Mouse (Mus musculus) heart, adult 9 months (tissue): Measurements from ENCODE around the gene Leng1.

ENCODE experiments used
- DNase-seq, 2 experiments: peaks; one replicate each; pipeline ENCODE4 v3.0.0; 2022; ENCODE audit warnings: low spot score in 2 of 2

Leng1 gene

DNA sequence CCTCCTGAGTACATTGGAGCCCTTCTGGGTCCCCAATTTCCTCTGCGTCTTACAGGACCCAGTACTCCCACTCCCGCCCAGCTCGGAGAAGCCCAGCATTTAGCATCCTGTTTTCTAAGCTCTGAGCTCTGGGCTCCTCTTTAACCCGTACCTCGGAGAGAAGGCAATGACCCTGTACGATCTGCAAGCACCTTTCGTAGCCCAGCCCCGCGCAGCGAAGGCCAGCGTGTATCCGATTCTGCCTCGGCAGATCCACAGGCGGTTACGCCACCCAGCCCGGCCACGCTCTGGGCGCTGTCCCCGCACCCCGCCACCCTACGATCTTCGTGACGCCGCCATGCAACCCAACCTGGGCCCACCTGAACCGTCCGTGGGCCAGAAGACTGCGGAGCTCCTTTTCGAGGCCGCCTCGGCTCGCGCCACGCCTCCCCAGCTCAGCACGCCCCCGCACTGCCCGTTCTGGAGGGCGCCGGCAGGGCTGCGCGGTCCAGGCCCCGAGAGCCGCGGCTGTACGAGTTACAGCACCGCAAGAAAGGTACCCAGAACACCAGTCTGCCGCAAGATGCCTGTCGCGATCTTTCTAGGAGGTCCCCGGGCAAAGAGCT is 26.8 kb upstream of the Leng1 start, which contains the start of gene Tsen34:
TSS of gene Tsen34 (plus strand) at position 482 of the 605 bp plus-strand sequence.
- DNase-seq = no peak

DNA sequence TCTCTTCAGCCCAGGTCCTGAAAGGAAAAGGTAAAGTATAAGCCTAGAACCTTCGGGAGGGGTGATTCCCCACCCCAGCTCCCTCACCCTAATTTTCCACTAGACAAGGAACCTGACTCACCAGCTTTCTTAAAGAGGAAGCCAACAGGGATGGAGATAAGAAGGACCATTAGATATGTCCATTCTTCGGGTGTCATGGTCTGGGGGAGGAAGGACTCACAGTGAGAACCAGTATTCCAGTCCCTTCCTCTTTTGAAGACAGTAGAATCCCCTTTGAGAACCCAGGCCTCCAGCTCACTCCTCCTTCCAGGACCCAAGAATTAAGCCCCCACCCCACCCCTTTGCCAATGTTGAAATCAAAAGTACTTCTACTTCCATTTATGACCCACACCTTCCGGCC is 26.3 kb upstream of the Leng1 start:
- DNase-seq = no peak

GRCm38 (mm10) chr7:3685400-3686187 is 20.0 kb upstream of the Leng1 start:
- DNase-seq = no peak

DNA sequence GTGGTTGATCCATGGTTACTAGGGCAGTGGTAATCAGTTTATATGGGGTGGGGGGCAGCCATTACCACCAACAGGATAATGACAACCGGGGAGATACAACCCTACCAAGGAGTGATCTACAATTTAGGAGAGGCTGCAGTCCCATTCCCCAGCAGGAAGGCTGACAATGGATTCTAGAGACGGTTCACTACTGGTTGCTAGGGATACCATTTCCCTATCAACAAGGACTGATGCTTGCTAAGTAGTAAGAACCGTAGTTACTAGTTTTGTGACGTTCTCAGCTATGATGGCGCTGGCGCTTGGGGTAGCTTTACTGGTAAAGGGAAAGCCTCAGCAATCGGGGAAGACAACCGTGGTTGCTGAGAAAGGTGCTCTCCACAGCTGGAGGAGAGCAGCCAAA is 19.1 kb upstream of the Leng1 start:
- no peak for DNase-seq

- no peak for DNase-seq
Measured at GRCm38 (mm10) chr7:3683908-3684550, 18.4 kb upstream of the Leng1 start.

GRCm38 (mm10) chr7:3677342-3677741 is 11.7 kb upstream of the Leng1 start, which contains the start of gene Tmc4:
Gene Tmc4, minus strand, starts transcription at chr7:3677553.
- DNase-seq = no peak

DNA sequence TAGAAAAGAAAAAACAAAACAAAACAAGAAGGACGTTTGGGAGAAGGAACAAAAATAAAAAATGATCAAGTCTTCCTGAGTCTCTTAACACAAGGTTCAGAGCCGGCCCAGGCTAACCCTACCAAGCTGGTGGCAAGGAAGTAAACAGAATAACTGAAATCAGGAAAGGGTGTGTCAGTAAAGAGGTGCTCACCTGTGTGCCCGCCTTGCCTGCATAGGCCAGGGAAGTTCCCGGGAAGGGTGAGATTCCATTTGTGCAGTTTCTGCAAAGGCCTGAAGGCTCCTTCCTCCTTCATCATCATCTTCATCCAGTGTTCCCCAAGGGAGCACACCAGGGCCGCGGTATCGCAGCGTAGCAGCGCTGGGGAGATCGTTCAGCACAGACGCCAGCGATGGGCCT is 10.7 kb upstream of the Leng1 start:
- no peak for DNase-seq

- no peak for DNase-seq
Measured at GRCm38 (mm10) chr7:3675228-3675548, 9.5 kb upstream of the Leng1 start.

DNA sequence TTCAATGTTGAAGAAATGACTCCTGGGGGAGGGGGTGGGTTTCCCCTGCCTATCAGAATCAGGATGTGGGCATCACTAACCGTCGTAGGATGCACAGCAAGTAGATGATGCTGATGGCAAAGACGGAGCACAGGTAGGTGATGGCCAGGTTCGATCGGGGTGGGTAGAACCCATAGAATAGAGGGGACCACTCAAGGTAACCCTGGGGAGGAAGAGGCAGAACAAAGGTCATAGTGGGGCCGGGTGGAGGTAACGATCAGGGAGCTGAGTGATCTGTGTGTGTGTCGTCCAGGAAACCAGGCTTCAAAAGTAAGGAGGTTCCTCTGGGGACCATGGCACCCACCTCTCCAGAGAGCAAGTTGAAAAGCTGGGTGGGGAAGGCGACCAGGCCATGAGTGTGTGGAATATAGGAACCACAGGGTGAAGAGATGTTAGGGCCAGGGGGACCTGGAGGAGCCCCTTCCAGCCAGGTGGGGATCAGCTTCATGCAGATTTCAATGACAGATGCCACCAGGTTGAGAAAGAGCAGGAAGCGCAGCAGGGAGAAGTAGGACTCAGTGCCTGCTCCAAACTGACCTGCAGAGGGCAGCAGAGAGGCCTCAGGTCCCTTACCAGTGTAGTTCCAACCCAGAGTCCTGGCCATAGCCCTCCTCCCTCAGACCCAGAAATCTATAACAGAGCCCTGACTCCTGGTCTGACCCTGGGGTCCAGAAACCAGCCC is 9.0 kb upstream of the Leng1 start:
- DNase-seq = peak; percentile 60 to 70

DNA sequence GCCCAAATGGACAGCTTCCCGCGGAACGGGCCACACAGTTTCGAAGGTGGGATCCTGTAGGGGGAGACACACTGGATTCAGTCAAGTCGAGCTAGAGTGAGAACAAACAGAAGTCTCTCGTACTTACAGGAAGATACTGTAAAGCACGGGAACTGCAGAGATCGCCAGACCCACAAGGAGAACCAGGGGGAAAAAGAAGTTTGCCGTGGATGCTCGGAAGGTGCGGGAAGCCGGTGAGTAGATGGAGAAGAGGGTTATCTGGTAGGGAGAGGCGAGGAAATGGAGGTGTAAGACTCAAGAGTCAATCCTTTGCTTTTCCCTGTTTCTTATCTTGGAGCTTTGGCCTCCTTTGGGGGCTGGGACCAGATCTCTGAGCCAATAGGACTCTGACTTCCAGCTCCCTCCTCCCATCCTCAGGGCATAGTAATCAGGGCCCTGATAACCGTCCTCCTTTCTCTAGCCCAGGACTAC is 1.3 kb upstream of the Leng1 start:
- DNase-seq = no peak

DNA sequence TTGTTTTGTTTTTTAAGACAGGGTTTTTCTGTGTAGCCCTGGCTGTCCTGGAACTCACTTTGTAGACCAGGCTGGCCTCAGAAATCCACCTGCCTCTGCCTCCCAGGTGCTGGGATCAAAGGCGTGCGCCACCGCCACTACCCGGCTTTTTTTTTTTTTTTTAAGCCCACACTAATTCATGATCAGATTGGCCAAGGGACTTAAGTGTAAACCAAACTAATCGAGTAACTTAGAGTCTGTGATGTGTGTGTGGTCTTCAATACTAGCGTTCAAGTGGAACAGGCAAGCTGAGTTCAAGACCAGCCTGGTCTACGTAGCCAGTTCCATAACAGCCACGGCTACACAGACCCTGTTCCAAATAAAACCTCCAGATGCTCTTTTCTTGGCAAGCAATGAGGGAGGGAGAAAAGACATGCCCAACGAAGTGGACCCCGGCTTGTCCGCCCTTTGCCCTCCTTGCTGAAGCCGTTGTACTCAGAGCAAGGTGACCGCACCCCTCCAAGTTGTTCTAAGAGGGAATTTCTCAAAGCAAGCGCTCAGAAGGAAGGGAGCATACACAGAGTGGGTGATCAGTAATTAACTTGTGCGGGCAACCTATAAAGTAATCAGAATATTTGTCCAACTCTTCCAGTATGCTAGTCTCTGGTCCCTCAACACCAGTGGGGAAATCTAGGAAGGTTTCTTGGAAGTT is 971 bp downstream of the Leng1 start:
- peak in 1 of 2 experiments; percentile 30 for DNase-seq

GRCm38 (mm10) chr7:3658578-3658977 is 7.1 kb downstream of the Leng1 start:
- DNase-seq = no peak

- no peak for DNase-seq
Measured at GRCm38 (mm10) chr7:3656966-3657365, 8.7 kb downstream of the Leng1 start.

- no peak for DNase-seq
Measured at GRCm38 (mm10) chr7:3646641-3647040, 19.0 kb downstream of the Leng1 start.

DNA sequence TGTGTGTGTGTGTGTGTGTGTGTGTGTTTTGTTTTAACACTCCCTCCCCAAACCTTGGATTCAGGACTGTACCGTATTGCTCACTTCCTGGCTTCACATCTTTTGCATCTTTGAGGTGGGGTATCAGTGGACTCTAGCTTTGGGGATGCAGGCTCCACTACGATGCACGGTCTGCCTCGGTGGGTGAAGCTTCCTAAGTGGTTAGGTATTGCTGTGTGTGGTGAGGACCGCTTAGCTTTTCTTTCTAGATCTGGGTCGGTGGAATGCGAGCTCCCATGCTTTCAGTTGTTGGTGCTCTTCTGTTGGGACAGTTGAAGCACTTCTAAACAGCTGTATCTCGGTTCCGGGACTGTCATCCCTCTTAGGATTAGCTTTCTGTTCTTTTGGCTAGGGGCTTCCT is 19.5 kb downstream of the Leng1 start:
- DNase-seq = no peak

DNA sequence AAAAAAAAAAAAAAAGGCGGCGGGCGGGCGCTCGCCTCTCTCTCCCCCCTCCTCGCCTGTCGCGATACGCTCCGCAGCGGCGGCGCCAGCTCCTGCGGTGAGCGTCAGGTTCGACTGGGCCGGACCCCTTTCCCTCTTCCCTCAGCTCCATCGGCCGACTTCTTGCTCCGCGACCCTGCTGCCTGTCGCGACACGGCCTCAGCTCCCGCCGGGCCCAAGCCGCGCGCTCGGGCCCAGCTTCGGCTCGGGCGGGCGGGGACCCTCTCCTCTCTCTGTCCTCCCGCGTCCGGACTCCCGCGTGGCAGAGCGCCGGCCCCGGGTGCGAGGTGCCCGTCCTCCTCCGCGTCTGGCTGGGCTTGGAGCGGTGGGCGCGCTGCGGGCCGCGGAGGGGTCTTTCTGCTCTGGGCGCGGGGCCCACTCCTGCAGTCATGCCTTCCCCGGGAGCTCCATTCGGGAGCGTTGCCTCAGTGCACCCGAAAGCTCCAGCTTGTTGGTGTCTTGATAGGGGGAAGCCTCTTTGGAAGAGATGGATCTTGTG is 20.1 kb downstream of the Leng1 start:
- peak in 1 of 2 experiments; percentile 12 for DNase-seq

DNA sequence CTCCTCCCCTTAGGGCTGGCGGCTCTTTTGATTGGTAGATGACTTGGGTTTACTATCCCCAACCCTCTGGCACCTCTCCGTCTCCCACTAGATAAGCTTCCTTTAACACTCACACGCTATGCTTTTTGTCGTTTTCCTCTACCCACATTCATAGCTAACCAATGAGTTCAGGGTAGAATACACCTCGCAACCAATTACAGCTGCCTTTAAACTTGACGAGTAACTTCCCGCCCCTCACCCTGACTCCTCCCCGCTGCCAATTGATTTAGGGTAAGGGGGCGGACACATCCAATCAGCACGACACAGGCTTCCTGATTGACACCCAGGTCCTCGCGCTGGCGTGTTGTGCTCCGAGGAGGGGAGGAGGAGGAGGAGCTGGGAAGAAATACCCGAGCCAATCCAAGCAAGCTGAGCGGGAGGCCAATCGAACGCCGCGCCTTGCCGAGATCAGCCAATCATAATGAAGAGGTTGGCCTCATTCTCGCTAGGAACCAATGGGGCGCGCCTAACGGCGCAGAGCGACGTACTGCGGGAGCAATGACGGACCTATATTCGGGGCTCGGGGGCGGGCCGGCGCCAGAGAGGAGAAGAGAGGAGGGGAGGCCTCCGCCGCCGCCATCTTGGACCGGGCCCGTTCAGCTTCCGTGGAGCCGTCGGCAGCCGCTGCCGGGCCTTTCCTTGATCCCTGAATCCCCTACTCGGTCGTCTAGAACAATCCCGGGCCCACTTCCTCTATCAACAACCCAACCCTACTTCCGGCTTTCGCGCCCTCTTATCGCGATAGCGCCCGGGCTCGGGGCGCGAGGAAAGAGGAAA is 20.8 kb downstream of the Leng1 start, which contains the start of gene Cnot3:
TSS of gene Cnot3 (plus strand) at position 597 of the 816 bp plus-strand sequence.
- DNase-seq = peak; percentile 100

DNA sequence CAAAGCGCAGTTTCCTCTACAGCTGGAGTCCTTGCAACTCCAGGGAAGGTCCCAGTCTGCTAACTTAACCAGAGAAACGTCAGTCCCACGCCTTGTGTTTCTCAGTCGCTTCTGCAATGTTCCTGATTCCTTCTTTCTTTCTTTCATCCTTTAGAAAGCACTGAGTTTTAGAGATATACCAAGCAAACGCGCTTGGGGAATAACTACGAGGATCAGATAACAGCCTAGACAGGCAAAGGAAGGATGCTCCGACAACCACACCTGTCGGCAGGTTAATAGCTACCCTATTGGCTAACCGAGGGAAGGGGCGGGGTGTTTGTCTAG is 21.3 kb downstream of the Leng1 start:
- DNase-seq = no peak

DNA sequence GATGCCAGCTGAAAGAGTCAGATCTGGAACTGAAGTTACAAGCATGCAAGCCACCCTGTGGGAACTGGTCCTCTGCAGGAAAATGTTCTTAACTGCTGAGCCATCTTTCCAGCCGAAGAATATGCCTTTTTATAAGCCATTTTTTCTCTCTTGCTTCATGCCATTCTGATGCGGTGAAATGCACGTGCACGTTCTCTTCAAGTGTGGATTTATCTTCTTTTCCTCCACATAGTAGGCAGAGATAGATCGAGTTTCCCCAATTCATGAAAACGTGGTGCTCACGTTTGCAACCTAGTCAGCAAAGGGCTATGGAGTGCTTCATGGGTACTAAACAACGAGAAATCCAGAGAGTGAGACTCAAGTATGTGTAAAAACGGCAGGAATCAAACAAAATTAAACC is 21.8 kb downstream of the Leng1 start:
- DNase-seq = no peak

GRCm38 (mm10) chr7:3643412-3643811 is 22.2 kb downstream of the Leng1 start:
- no peak for DNase-seq

- no peak for DNase-seq
Measured at GRCm38 (mm10) chr7:3630478-3630815, 35.2 kb downstream of the Leng1 start.
